Mouse (Mus musculus) brown adipose tissue, adult 24 weeks (tissue): ENCODE data around the gene Strap. TPM values are rescaled to one million over a fixed set of nuclear protein-coding genes. Genes with fewer than 3 reads are reported as not detected.

Experiments
- H3K27ac ChIP-seq: fragments of 200-500 bp; replicated peaks from 2 replicates; pipeline ENCODE4 v1.5.1; 2012; ENCODE audit warnings: low read depth, mild to moderate bottlenecking, low read length
- H3K4me1 ChIP-seq: fragments of 200-500 bp; 2 replicates; pipeline ENCODE4 v1.6.1; 2012; ENCODE audit warnings: low read length, mixed read lengths; ENCODE audit not compliant: control insufficient read depth, insufficient read depth, insufficient read length
- H3K4me3 ChIP-seq: fragments of 200-500 bp; 2 replicates; pipeline ENCODE4 v1.5.1; 2012; ENCODE audit warnings: low read depth, mild to moderate bottlenecking, low read length, moderate library complexity; ENCODE audit not compliant: insufficient read depth
- polyA plus RNA-seq: library from polyadenylated mRNA; stranded (reverse); fragments of >200 nt; gene quantifications from 2 replicates; pipeline ENCODE4 v1.2.4, GENCODE M21; 2012; ENCODE audit not compliant: missing spikeins, insufficient read depth, insufficient read length

Gene Strap
- polyA plus RNA-seq, 1 experiment, result 69.9 TPM

DNA sequence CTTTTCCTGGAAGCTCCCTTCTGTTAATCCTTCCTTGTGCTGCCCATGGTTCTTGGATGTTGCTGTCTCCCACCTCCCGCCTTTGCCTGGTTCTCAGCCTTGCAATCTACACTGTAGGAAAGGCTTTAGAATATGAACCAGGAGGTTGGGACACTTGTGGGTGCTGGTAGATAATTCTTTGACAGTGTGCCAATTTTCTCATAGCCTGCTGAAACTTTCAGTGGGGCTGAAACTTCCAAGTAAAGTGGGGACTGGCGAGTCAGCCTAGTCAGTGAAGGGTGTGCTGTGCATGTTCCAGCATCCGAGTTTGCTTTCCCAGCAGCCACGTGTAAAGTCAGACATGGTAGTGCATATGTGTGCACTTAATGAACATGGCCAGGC is 17.4 kb downstream of the Strap start:
- Histone ChIP-seq H3K4me3 (no peak overlapping the region), H3K4me1 (no peaks in the 10 kb centered on the region), H3K27ac (no peak overlapping the region)

DNA sequence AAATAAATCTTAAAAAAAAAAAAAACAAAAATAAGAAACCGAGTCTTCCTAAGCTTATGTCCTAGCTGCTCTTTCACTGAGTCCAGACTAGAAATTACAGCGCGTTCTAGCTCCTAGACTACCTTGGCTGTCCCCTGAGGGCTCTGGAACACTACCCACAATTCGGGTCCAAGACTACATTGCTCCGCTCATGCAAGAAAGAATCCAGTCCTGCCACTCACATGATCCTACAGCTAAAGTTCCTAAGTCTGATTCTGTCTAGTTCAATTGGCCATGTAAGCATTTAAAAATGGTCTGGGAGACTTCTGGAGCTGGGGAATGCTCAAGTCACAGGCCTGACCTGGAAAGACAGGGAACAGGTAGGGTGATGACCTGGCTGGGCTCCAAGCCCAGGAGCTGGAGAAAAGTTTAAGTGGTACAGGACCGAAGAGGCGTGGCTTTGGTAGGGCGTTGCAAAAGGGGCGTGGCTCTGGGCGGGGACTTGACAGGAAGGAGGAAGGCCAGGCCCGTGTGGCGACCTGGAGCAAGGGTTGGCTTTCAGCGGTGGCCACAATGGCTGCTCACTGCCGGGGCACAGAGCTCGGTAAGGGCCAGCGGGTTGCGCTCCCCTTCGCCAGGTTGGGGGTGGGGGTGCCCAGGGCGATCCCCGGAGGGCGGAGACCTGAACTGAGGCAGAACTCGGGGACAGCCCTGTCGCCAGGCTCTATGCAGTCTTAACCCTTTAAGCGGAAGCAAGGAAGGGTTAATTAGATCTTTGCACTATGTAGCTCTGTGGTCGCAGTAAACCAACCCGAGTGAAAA is 19.4 kb downstream of the Strap start, which contains the start of gene Dera:
TSS of gene Dera (plus strand) at position 491 of the 801 bp plus-strand sequence.
- Histone ChIP-seq H3K4me1 (no peaks in the 10 kb centered on the region), H3K27ac (no peak within 1 kb of the TSS), H3K4me3 (peak within 1 kb of the TSS; percentile 68)

GRCm38 (mm10) chr6:137754857-137755232 is 20.0 kb downstream of the Strap start:
- Histone ChIP-seq H3K27ac (no peak overlapping the region), H3K4me1 (no peaks in the 10 kb centered on the region), H3K4me3 (peak overlapping the region; percentile 68)

GRCm38 (mm10) chr6:137756310-137756709 is 21.4 kb downstream of the Strap start:
- H3K4me1 ChIP-seq, result no peaks in the 10 kb centered on the region
- H3K4me3 ChIP-seq, result no peak overlapping the region
- no peak overlapping the region for H3K27ac ChIP-seq

DNA sequence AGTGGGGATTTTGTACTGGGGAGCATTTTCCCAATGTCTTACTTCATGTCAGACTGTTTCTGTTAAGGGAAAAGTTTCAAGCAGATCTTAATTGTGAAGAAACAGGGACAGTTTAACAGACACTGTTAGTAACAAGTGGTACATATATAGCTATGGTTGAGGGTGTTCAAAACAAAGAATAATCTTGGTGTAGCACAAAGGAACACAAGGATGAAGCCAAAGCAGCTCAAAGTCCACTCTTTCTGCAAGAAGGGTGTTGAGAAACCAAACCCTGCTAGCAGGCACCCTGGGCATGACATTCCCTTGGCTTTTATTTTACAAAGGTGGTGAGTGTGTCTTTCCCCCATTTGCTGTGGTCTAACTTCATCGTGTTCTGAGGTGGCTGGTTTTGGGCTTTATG is 23.0 kb downstream of the Strap start:
- Histone ChIP-seq H3K4me1 (no peaks in the 10 kb centered on the region), H3K27ac (no peak overlapping the region), H3K4me3 (no peak overlapping the region)

DNA sequence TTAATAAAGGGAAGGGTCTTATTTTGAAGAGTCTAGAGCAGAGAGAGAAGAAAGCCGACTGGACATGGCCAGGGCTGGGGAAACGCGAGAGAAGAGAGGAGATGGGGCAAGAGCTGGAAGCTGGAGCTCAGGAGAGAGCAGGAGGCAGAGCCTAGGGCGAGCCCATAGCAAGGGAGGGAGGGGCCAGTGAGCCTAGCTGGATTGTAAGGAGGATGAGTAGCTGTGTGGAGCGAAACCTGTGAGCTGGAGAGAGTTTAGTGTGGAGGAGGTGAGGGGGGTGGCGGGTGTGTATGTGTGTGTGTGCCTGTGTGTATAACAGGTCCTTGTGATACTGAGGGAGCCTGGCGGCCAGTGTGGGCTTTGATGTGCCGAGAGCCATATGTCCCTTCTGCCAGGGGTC is 24.8 kb downstream of the Strap start:
- Histone ChIP-seq H3K27ac (no peak overlapping the region), H3K4me3 (no peak overlapping the region)

GRCm38 (mm10) chr6:137760966-137761365 is 26.1 kb downstream of the Strap start:
- no peaks in the 10 kb centered on the region for H3K4me1 ChIP-seq
- H3K27ac ChIP-seq, result no peak overlapping the region
- no peak overlapping the region for H3K4me3 ChIP-seq

More for the DNA sequence above, 24.8 kb downstream of the Strap start:
- no peaks in the 10 kb centered on the region for H3K4me1 ChIP-seq

DNA sequence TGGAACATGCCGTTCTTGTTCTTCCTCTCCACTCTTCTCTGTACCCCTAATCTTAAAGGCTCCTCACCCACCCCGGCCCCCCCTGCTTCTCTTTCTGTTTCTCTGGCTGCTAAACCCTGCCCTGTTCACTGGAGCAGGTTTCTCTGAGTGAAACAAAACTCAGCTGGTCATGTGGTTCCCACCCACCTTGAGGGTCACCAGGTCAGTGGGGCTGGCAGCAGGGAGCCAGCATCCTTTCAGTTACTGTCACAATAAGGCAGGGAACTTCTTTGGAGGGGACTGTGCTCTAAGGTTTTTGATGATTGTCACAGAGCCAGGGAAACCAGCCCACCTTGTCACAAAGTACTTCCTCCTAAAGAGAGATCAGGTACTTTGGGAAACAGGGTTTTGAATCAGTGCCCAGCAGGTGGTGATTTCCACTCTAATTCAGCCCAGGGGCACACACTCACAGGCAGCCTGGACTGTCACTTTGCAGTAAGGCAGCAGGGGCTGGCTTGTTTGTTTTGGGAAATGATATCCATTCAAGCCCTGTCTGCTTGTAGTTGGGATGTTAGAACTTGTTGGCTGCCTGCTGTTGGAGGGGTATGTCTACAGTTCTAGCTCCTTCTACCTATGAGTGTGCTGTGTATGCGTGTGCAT is 29.8 kb downstream of the Strap start:
- Histone ChIP-seq H3K27ac (no peak overlapping the region), H3K4me3 (no peak overlapping the region), H3K4me1 (no peaks in the 10 kb centered on the region)

- Histone ChIP-seq H3K4me1 (no peaks in the 10 kb centered on the region), H3K27ac (no peak overlapping the region), H3K4me3 (no peak overlapping the region)
Measured at GRCm38 (mm10) chr6:137766177-137766576, 31.3 kb downstream of the Strap start.

DNA sequence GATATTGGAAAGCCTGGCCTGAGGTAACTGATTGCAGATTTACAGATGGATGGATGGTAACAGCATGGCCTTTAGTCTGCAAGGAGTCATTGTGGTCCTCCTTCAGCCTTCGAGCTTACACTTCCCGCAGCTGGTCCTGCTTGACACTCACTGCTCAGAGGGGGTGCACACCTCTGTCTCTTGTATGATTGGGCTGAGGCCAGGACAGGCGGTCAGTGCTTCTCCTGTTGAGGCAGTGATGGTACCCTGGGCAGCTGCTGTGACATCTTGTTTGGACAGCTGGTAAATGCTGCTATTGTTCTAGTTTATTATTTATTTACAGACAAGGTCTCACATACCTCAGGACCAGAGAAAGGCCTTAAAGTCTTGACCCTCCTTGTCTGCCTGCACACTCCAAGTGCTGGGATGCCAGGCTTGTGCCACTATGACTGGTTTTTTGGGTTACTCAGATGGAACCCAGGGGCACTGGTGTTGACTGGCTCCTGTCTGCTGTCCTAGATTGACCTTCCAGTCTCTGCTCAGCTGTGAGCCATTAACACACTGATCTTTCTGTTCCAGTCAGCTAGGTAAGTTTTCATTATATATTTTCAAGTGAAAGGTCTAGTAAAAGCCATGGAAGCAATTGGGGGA is 36.9 kb downstream of the Strap start:
- H3K4me3 ChIP-seq, result no peak overlapping the region
- H3K4me1 ChIP-seq, result no peaks in the 10 kb centered on the region
- no peak overlapping the region for H3K27ac ChIP-seq

GRCm38 (mm10) chr6:137772918-137773636 is 38.2 kb downstream of the Strap start:
- Histone ChIP-seq H3K4me1 (no peaks in the 10 kb centered on the region), H3K4me3 (no peak overlapping the region), H3K27ac (no peak overlapping the region)

GRCm38 (mm10) chr6:137773637-137774028 is 38.8 kb downstream of the Strap start:
- H3K27ac ChIP-seq, result no peak overlapping the region
- no peak overlapping the region for H3K4me3 ChIP-seq
- H3K4me1 ChIP-seq, result no peaks in the 10 kb centered on the region

- no peaks in the 10 kb centered on the region for H3K4me1 ChIP-seq
- H3K27ac ChIP-seq, result no peak overlapping the region
- H3K4me3 ChIP-seq, result no peak overlapping the region
Measured at GRCm38 (mm10) chr6:137774166-137774565, 39.3 kb downstream of the Strap start.

- Histone ChIP-seq H3K4me3 (no peak overlapping the region), H3K4me1 (no peaks in the 10 kb centered on the region), H3K27ac (no peak overlapping the region)
Measured at GRCm38 (mm10) chr6:137775159-137775558, 40.3 kb downstream of the Strap start.

DNA sequence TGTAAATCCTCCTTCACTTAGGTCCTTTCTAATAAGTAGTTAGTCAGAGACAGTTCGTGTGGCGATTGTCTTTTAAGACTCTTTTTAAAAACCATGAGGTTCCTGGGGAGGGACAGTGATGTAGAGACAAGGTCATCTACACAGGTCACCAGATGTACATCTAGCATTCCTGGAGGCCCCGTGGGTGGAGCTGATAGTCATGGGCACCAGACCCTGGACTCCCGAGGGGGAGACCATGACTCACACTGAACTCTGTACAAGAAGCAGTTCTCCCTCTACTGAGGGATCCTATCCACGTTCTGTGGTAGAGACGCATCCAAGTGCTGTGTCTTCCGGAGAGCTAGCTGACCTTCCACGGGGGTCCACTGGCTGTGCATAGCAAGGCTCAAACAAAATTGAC is 42.1 kb downstream of the Strap start:
- Histone ChIP-seq H3K27ac (no peak overlapping the region), H3K4me3 (no peak overlapping the region), H3K4me1 (no peaks in the 10 kb centered on the region)
